8 mouse cellular contexts compared by ENCODE assay signal in the genomic region with DNA sequence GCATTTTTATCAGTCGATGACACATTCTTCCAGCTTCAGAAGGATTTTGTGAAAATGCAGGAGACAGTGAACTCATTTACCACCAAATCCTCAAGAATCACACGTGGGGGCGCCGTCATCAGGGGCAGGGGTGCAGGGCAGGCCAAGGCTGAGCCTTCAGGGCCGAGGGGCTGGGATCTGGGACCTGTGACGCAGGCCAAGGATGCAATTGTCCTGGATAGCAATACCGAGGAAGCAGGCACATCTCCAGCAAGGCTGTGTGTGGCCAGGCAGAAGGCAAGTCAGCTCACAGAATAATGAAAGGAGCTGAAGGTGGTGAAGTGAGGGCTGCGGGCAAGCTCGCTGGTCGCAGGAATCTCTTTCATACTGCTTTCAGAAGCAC.
DNase-seq lines count a peak whose midpoint lies in the region; ATAC-seq and TF ChIP-seq lines count a peak whose summit lies in the region.

No protein-coding gene starts in this region.

- no peaks in the 10 kb centered on the region for H3K36me3 ChIP-seq in liver, embryonic 14.5 days (replicated peaks; ENCODE audit: control insufficient read depth, insufficient read depth, low read depth)
- no peaks in the 10 kb centered on the region for H3K36me3 ChIP-seq in stomach, embryonic 14.5 days (ENCODE audit: control insufficient read depth, insufficient read depth, low read length)

- DNase-seq in layer of hippocampus, adult 2 months (ENCODE audit: low spot score in 2 of 2) = no peak
- DNase-seq in layer of hippocampus, postnatal 36 days = no peak
- peak; percentile 34 for DNase-seq in ZHBTc4 (ENCODE audit: low read depth, low spot score)
- DNase-seq in cerebellum, postnatal 36 days = peak; percentile 78 to 79
- DNase-seq in heart, postnatal 14 days = peak; percentile 30 to 46
- DNase-seq in liver, embryonic 14.5 days (ENCODE audit: low read depth in 3 of 3, low spot score in 3 of 3) = no peak
- DNase-seq in thymus, postnatal 10 days (ENCODE audit: low spot score in 2 of 2) = no peak

- no peaks in the 10 kb centered on the region for H3K27me3 ChIP-seq in liver, embryonic 14.5 days (ENCODE audit: control insufficient read depth, insufficient read depth, low read length)
- H3K27me3 ChIP-seq in stomach, embryonic 14.5 days (ENCODE audit: control insufficient read depth, insufficient read depth, low read length) = no peaks in the 10 kb centered on the region

- no peaks in the 10 kb centered on the region for H3K9me3 ChIP-seq in liver, embryonic 14.5 days (ENCODE audit: control insufficient read depth, low read length)
- H3K9me3 ChIP-seq in stomach, embryonic 14.5 days (ENCODE audit: control insufficient read depth, low read depth, low read length) = no peaks in the 10 kb centered on the region

- peak overlapping the region; percentile 45 for H3K4me3 ChIP-seq in layer of hippocampus, adult 2 months
- H3K4me3 ChIP-seq in liver, embryonic 14.5 days (ENCODE audit: insufficient read depth in 1 of 2, low read depth in 2 of 2, low read length in 2 of 2) = peak overlapping the region in 1 of 2 experiments; percentile 13; a peak in 3 of 4 replicates
- peak overlapping the region; percentile 16 for H3K4me3 ChIP-seq in stomach, embryonic 14.5 days (ENCODE audit: low read depth, low read length)

- TF ChIP-seq CTCF in layer of hippocampus, adult 2 months (conservative IDR thresholded peaks at IDR 0.05) = no peak
- TF ChIP-seq CTCF in liver, embryonic 14.5 days (IDR thresholded peaks at IDR 0.05; ENCODE audit: low read depth) = no peak

- no peak for ATAC-seq in liver, embryonic 14.5 days (ENCODE audit: insufficient read depth)
- peak; percentile 43; the same call in 1 of the 2 replicates for ATAC-seq in stomach, embryonic 14.5 days (ENCODE audit: insufficient number of reproducible peaks, insufficient read depth, low FRiP score, low read depth)

- peaks cover 0 to 6% of the 10 kb centered on the region in 2 experiments; a peak in 2 of 4 replicates for H3K4me1 ChIP-seq in liver, embryonic 14.5 days (replicated peaks; ENCODE audit: control insufficient read depth in 2 of 2, insufficient read depth in 2 of 2, low read length in 1 of 2)
- H3K4me1 ChIP-seq in stomach, embryonic 14.5 days (ENCODE audit: control insufficient read depth, insufficient read depth, low read length) = peaks cover 5% of the 10 kb centered on the region; the same call in 1 of the 2 replicates

- peak overlapping the region; percentile 87 for H3K27ac ChIP-seq in layer of hippocampus, adult 2 months
- no peak overlapping the region for H3K27ac ChIP-seq in liver, embryonic 14.5 days
- H3K27ac ChIP-seq in stomach, embryonic 14.5 days (ENCODE audit: low read length) = no peak overlapping the region

- no peak for TF ChIP-seq EP300 in liver, embryonic 14.5 days (IDR thresholded peaks at IDR 0.05; ENCODE audit: low read depth)

- peak overlapping the region; percentile 60 for H3K4me2 ChIP-seq in liver, embryonic 14.5 days (ENCODE audit: low read depth)
- peak overlapping the region; percentile 45 for H3K4me2 ChIP-seq in stomach, embryonic 14.5 days (replicated peaks; ENCODE audit: low read depth, low read length)

- no peak overlapping the region; the same call in 1 of the 2 replicates for H3K9ac ChIP-seq in liver, embryonic 14.5 days (replicated peaks)
- H3K9ac ChIP-seq in stomach, embryonic 14.5 days (replicated peaks; ENCODE audit: low read depth, low read length) = no peak overlapping the region; the same call in 1 of the 2 replicates

- intact Hi-C loops in heart, postnatal 14 days (cut with DNase I) = loop anchor here (5.0 kb wide), 2 partner anchors 146 to 426 kb away; no protein-coding TSS in a partner anchor

- 19% methylated on average over 10 of the region's 10 CpGs for WGBS in liver, embryonic 14.5 days (ENCODE audit: insufficient replicate concordance)
- 21% methylated on average over 10 of the region's 10 CpGs for WGBS in stomach, embryonic 14.5 days

Comparison
In these comparisons a context has a peak if more than half of its experiments do, and no peak if none do; other contexts are left out.
1. DNase-seq: peak in ZHBTc4 (single experiment), cerebellum, postnatal 36 days (2 of 2) and heart, postnatal 14 days (2 of 2); none in layer of hippocampus, adult 2 months (0 of 2), layer of hippocampus, postnatal 36 days (0 of 2), liver, embryonic 14.5 days (0 of 3) and thymus, postnatal 10 days (0 of 2).